Mouse (Mus musculus) limb, embryonic 12.5 days (tissue): ENCODE data around the gene Ppp1r9b. TPM values are rescaled to one million over a fixed set of nuclear protein-coding genes. Genes with fewer than 3 reads are reported as not detected.

Source experiments
- ATAC-seq: fragments of 200-750 bp; cut with Nextera tagmentation; 2 replicates; pipeline ENCODE4 v1.8.0; 2017; ENCODE audit warnings: low read depth, moderate TSS enrichment; ENCODE audit not compliant: insufficient number of reproducible peaks, insufficient read depth, low FRiP score, low TSS enrichment
- H3K27ac ChIP-seq: fragments of 300-500 bp; sonication (generic); 2 replicates; pipeline ENCODE4 v1.5.1; 2016; ENCODE audit warnings: mild to moderate bottlenecking, moderate library complexity
- H3K27me3 ChIP-seq: fragments of 300-500 bp; sonication (generic); 2 replicates; pipeline ENCODE4 v1.6.1; 2016; ENCODE audit warnings: mild to moderate bottlenecking, moderate library complexity
- H3K36me3 ChIP-seq: fragments of 300-500 bp; sonication (generic); 2 replicates; pipeline ENCODE4 v1.6.1; 2016; ENCODE audit warnings: mild to moderate bottlenecking, moderate library complexity
- H3K4me1 ChIP-seq: fragments of 300-500 bp; sonication (generic); replicated peaks from 2 replicates; pipeline ENCODE4 v1.6.1; 2016
- H3K4me2 ChIP-seq: fragments of 300-500 bp; sonication (generic); 2 replicates; pipeline ENCODE4 v1.6.1; 2016; ENCODE audit warnings: mild to moderate bottlenecking, moderate library complexity
- H3K4me3 ChIP-seq: fragments of 300-500 bp; sonication (generic); replicated peaks from 2 replicates; pipeline ENCODE4 v1.5.1; 2016; ENCODE audit warnings: mild to moderate bottlenecking
- H3K9ac ChIP-seq: fragments of 300-500 bp; sonication (generic); replicated peaks from 2 replicates; pipeline ENCODE4 v1.6.1; 2016; ENCODE audit warnings: mild to moderate bottlenecking, moderate library complexity
- H3K9me3 ChIP-seq: fragments of 300-500 bp; sonication (generic); 2 replicates; pipeline ENCODE4 v1.6.1; 2016; ENCODE audit warnings: mild to moderate bottlenecking, moderate library complexity
- WGBS: fragments of 180-500 bp; shearing (Covaris S2); methylation state at CpG from one replicate; pipeline ENCODE4 v1.1.7; 2016; 5-methylcytosine and 5-hydroxymethylcytosine counted together
- polyA plus RNA-seq: library from polyadenylated mRNA; unstranded; fragments of >200 nt; fragmentation: Nextera tagmentation; extraction: Ambion mirVana; gene quantifications from 2 replicates; pipeline ENCODE4 v1.2.1, GENCODE M21; 2016

The Ppp1r9b gene
- polyA plus RNA-seq, 1 experiment from 2014 or later: 12.0 TPM

DNA sequence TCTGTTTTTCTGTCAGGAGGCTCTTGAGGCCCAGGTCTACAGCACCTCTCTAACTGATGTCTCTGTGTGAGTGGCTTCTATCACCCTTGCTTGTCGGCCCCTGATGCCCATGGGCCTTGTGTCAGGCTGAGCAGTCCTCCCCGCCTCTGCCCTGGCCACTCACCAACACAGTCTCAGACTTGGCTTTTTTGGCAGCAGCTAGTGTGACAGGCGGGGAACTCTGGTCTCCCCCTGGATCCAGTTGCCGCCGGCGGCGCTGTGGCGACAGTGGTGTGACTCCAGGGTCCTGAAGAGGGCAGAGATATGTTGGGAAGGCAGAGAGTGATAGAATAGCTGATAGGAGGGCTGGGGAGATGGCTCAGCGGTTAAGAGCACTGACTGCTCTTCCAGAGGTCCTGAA lies 62.2 kb downstream of the Ppp1r9b start:
- Histone ChIP-seq H3K27ac (no peak overlapping the region), H3K9ac (no peak overlapping the region), H3K4me3 (no peak overlapping the region), H3K4me1 (peaks cover 13% of the 10 kb centered on the region), H3K9me3 (no peaks in the 10 kb centered on the region), H3K27me3 (peaks cover 33% of the 10 kb centered on the region), H3K36me3 (no peaks in the 10 kb centered on the region), H3K4me2 (no peak overlapping the region)
- 71% methylated on average over 9 of the region's 9 CpGs for WGBS
- no peak for ATAC-seq

Other genes with a start within 250 kb of the Ppp1r9b start
- gene Cdc34b, start 249.3 kb upstream of the Ppp1r9b start, polyA plus RNA-seq: 0.18 TPM in 1 of 2 replicates, not detected in the other
- gene Tmem92, start 208.3 kb upstream of the Ppp1r9b start, polyA plus RNA-seq: not detected in 2 replicates
- gene Col1a1, start 54.8 kb upstream of the Ppp1r9b start, polyA plus RNA-seq: 290 and 351 TPM in 2 replicates
- not detected in 2 replicates for gene Hils1, start 23.4 kb upstream of the Ppp1r9b start, polyA plus RNA-seq
- gene Sgca, start 14.7 kb upstream of the Ppp1r9b start, polyA plus RNA-seq: 2.8 and 3.0 TPM in 2 replicates
- gene Samd14, start 18.8 kb downstream of the Ppp1r9b start, polyA plus RNA-seq: 34.6 and 37.7 TPM in 2 replicates
- 21.9 and 22.4 TPM in 2 replicates for gene Pdk2, start 50.3 kb downstream of the Ppp1r9b start, polyA plus RNA-seq
- gene Itga3, start 85.8 kb downstream of the Ppp1r9b start, polyA plus RNA-seq: 7.7 and 7.9 TPM in 2 replicates
- 8.4 and 9.9 TPM in 2 replicates for gene Dlx3, start 129.1 kb downstream of the Ppp1r9b start, polyA plus RNA-seq
- gene Dlx4, start 155.2 kb downstream of the Ppp1r9b start, polyA plus RNA-seq: 1.4 and 1.9 TPM in 2 replicates